Mouse (Mus musculus): Measurements from ENCODE around the gene Gucy2f. TPM values are rescaled to one million over a fixed set of nuclear protein-coding genes. Genes with fewer than 3 reads are reported as not detected.

Gucy2f gene
- total and polyA plus RNA-seq, 3 experiments: not detected

- in situ Hi-C loops (cut with MboI; ENCODE audit: low pct_ligation_motif_present, low pct_unique_long_range_greater_than_20kb, low sequenced_read_pairs): no loop called here
Measured at GRCm38 (mm10) chrX:142228055-142228768, 31.5 kb upstream of the Gucy2f start.

GRCm38 (mm10) chrX:142227398-142228054, 30.8 kb upstream of the Gucy2f start:
- Histone ChIP-seq H3K27me3 (replicated peaks) (no peaks in the 10 kb centered on the region), H3K9ac (ENCODE audit: insufficient read depth, low read depth) (peak overlapping the region; percentile 41; the same call in 1 of the 2 replicates), H3K9me3 (replicated peaks; ENCODE audit: low read length) (no peaks in the 10 kb centered on the region), H3K36me3 (replicated peaks in 1 of 2; ENCODE audit: control insufficient read depth in 1 of 2, insufficient read depth in 1 of 2, low read length in 1 of 2) (no peaks in the 10 kb centered on the region), H3K4me2 (ENCODE audit: insufficient read depth, low read depth, poor library complexity, severe bottlenecking) (peak overlapping the region; percentile 21; the same call in 1 of the 2 replicates), H3K27ac (ENCODE audit: insufficient read depth, low read depth) (no peak overlapping the region), H3K4me1 (ENCODE audit: control insufficient read depth in 1 of 2, insufficient read depth in 2 of 2) (no peaks in the 10 kb centered on the region), H3K4me3 (replicated peaks in 1 of 3; ENCODE audit: low read depth in 2 of 3, low read length in 2 of 3, poor library complexity in 1 of 3) (peak overlapping the region; percentile 55 to 65 (median 62)), H3K79me2 (replicated peaks; ENCODE audit: control insufficient read depth, extremely low read depth, insufficient read depth, poor library complexity, severe bottlenecking) (no peaks in the 10 kb centered on the region)
- TF ChIP-seq TBP (conservative IDR thresholded peaks at IDR 0.05; ENCODE audit: low read depth, low read length) (0 out of 2 replicates have a peak, but pooled peaks have one; percentile 44), PAX5 (IDR thresholded peaks at IDR 0.05; ENCODE audit: low read length) (no peak), MEF2A (IDR thresholded peaks at IDR 0.05; ENCODE audit: borderline replicate concordance, low read depth, low read length) (no peak), NRF1 (IDR thresholded peaks at IDR 0.05; ENCODE audit: low read depth, low read length) (no peak), MYC (IDR thresholded peaks at IDR 0.05; ENCODE audit: low read depth, low read length) (no peak), RAD21 (IDR thresholded peaks at IDR 0.05; ENCODE audit: low read depth, low read length) (no peak), ZKSCAN1 (IDR thresholded peaks at IDR 0.05; ENCODE audit: borderline replicate concordance, low read depth, low read length) (no peak)
- dilution Hi-C loops (cut with MboI; ENCODE audit: extremely low pct_ligation_motif_present, extremely low pct_unique_long_range_greater_than_20kb, low sequenced_read_pairs) (no loop called here), in situ Hi-C loops (cut with MboI; ENCODE audit: low pct_ligation_motif_present, low pct_unique_long_range_greater_than_20kb, low sequenced_read_pairs) (no loop called here)
- peak; percentile 75 for DNase-seq (ENCODE audit: extremely low read depth)

More at GRCm38 (mm10) chrX:142228055-142228768, 31.5 kb upstream of the Gucy2f start:
- H3K36me3 ChIP-seq (replicated peaks in 1 of 2; ENCODE audit: control insufficient read depth in 1 of 2, insufficient read depth in 1 of 2, low read length in 1 of 2): no peaks in the 10 kb centered on the region
- H3K4me3 ChIP-seq (replicated peaks in 1 of 3; ENCODE audit: low read depth in 2 of 3, low read length in 2 of 3, poor library complexity in 1 of 3): peak overlapping the region; percentile 55 to 65 (median 62)
- H3K9ac ChIP-seq (ENCODE audit: insufficient read depth, low read depth): peak overlapping the region; percentile 41; the same call in 1 of the 2 replicates
- no peaks in the 10 kb centered on the region for H3K9me3 ChIP-seq (replicated peaks; ENCODE audit: low read length)
- dilution Hi-C loops (cut with MboI; ENCODE audit: extremely low pct_ligation_motif_present, extremely low pct_unique_long_range_greater_than_20kb, low sequenced_read_pairs): no loop called here
- TF ChIP-seq TCF12 (IDR thresholded peaks at IDR 0.05; ENCODE audit: low read depth, low read length) (peak; percentile 51; the same call in 1 of the 2 replicates), CTCF (conservative IDR thresholded peaks at IDR 0.05 in 1 of 2, IDR thresholded peaks at IDR 0.05 in 1 of 2; ENCODE audit: low read depth in 2 of 2, low read length in 2 of 2) (no peak), MAZ (IDR thresholded peaks at IDR 0.05; ENCODE audit: low read depth, low read length) (peak; percentile 73; the same call in 1 of the 2 replicates), HCFC1 (IDR thresholded peaks at IDR 0.05; ENCODE audit: low read depth, low read length) (peak; percentile 83), CHD2 (IDR thresholded peaks at IDR 0.05; ENCODE audit: low read length) (no peak), RCOR1 (conservative IDR thresholded peaks at IDR 0.05; ENCODE audit: low read depth, low read length) (no peak), ZMIZ1 (IDR thresholded peaks at IDR 0.05; ENCODE audit: low read depth, low read length) (no peak), SIN3A (IDR thresholded peaks at IDR 0.05; ENCODE audit: low read length) (no peak), POLR2A (IDR thresholded peaks at IDR 0.05; ENCODE audit: low read depth, low read length) (peak; percentile 31; the same call in 1 of the 2 replicates), ELF1 (IDR thresholded peaks at IDR 0.05; ENCODE audit: low read depth, low read length) (peak; percentile 66), MAFK (IDR thresholded peaks at IDR 0.05; ENCODE audit: insufficient replicate concordance, low read length) (no peak), MEF2A (IDR thresholded peaks at IDR 0.05; ENCODE audit: borderline replicate concordance, low read depth, low read length) (no peak)
- DNase-seq (ENCODE audit: extremely low read depth): peak; percentile 71
- H3K4me2 ChIP-seq (ENCODE audit: insufficient read depth, low read depth, poor library complexity, severe bottlenecking): peak overlapping the region; percentile 21; the same call in 1 of the 2 replicates
- H3K79me2 ChIP-seq (replicated peaks; ENCODE audit: control insufficient read depth, extremely low read depth, insufficient read depth, poor library complexity, severe bottlenecking): no peaks in the 10 kb centered on the region
- peak overlapping the region; percentile 59 for H3K27ac ChIP-seq (ENCODE audit: insufficient read depth, low read depth)
- no peaks in the 10 kb centered on the region for H3K4me1 ChIP-seq (ENCODE audit: control insufficient read depth in 1 of 2, insufficient read depth in 2 of 2)
- H3K27me3 ChIP-seq (replicated peaks): no peaks in the 10 kb centered on the region

All from CH12.LX (cell line).